Mouse (Mus musculus) megakaryocyte, embryonic 14.5 days (primary cell): Measurements from ENCODE around the gene Limd1.

Experiments
- FLI1 ChIP-seq: IDR thresholded peaks from 2 replicates; pipeline ENCODE4 v1.6.1; 2012; ENCODE audit warnings: low read length, inconsistent platforms, mixed read lengths
- GATA1 ChIP-seq: IDR thresholded peaks from 3 replicates; pipeline ENCODE4 v1.6.1; 2012; ENCODE audit warnings: mixed read lengths, low read length, inconsistent platforms, borderline replicate concordance

DNA sequence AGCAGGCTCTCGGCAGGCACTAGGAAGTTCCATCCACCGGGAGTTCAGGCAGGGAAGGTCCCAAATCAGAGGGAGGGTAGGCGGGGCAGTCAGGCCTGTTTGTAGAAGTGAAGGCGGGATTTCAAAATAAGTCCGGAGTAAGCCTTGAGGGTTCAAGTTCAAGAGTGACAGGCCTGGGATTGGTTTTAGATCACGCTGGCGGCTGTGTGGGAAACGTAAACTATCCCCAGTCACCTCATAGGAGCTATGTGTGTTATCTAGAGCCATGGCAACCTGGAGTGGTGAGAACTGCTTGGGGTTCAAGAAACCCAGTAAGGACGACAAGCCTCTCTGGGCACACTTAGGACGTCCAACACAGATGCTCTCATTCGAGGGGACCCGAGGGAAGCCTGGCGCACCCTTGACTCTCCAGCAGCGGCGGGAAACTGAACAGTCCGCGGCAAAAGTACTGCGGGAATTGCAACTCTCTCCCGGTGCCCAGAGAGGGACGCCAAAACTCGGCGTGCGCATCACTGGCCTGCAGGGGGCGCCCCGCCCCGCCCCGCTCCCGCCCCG, 398 bp upstream of the Limd1 start:
- TF ChIP-seq GATA1 (no peak), FLI1 (no peak)
